Mouse (Mus musculus): ENCODE measurements around the gene Dusp14. TPM values are rescaled to one million over a fixed set of nuclear protein-coding genes. Genes with fewer than 3 reads are reported as not detected.

Gene Dusp14
- polyA plus RNA-seq, 1 experiment: 10.3 TPM

DNA sequence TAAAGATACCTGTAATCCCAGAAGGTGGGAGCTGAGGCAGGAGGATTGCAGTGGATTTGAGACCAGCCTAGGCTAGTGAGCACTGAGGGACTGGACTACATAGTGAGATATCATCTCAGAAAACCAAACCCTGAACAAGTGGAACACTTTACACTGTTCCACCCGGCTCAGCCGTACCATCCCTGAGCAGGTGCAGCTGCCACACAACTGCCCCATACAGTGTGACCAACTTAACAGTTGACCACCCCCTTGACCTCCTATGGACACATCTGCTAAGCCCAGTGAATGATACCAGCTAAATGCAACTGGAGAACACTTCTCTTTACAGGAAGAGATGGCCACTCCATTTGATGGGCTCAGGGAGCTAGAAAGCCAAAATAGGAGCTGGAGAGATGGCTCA, 11.6 kb downstream of the Dusp14 start:
- TF ChIP-seq CTCF (IDR thresholded peaks at IDR 0.05; ENCODE audit: extremely low read depth, insufficient read length, insufficient replicate concordance, low read depth, low read length) (no peak), POLR2A (IDR thresholded peaks at IDR 0.05; ENCODE audit: low read depth, low read length) (no peak)
- Histone ChIP-seq H3K4me3 (ENCODE audit: low read depth, low read length) (no peak overlapping the region), H3K4me1 (ENCODE audit: control insufficient read depth, insufficient read depth, insufficient read length, low read length) (no peaks in the 10 kb centered on the region; the same call in 1 of the 2 replicates), H3K36me3 (ENCODE audit: control insufficient read depth, insufficient read depth, low read length) (no peaks in the 10 kb centered on the region), H3K27me3 (ENCODE audit: control insufficient read depth, insufficient read depth, low read length) (no peaks in the 10 kb centered on the region), H3K27ac (ENCODE audit: insufficient read depth, low read depth, low read length) (no peak overlapping the region)
- WGBS: 79% methylated on average over 2 of the region's 2 CpGs

DNA sequence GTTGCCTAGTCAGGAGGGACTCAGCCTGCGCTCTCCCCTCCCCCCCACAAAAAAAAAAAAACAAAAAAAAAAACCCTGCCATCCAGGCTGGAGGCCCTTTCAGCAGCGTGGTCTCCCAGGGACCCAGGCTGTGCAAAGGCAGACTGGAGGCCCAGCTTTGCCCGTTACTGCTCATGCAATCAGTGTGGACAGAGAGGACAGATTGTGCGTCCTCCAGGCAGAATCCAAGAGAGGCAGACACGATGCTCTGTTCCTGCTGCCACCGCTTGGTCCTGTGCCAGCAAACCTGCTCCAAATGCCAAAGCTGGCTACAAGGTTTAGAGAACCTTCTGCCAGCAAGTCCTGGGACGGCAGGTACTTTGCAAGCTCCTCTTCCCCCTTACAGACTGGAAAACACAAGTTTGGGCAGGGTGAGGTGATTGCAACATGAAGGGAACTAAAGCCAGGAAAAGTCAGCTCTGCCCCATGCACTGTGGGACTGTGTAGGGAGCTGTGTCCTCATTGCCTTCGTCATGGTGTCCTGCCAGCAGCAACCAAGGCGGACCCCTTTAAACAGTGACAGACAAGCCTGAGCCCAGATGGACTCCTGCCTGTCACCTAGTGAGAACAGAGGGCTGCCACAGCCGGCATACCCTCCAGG, 15.4 kb downstream of the Dusp14 start:
- H3K36me3 ChIP-seq (ENCODE audit: control insufficient read depth, insufficient read depth, low read length): no peaks in the 10 kb centered on the region
- H3K4me3 ChIP-seq (ENCODE audit: low read depth, low read length): no peak overlapping the region
- H3K4me1 ChIP-seq (ENCODE audit: control insufficient read depth, insufficient read depth, insufficient read length, low read length): no peaks in the 10 kb centered on the region; the same call in 1 of the 2 replicates
- WGBS: 69% methylated on average over 10 of the region's 10 CpGs
- TF ChIP-seq CTCF (IDR thresholded peaks at IDR 0.05; ENCODE audit: extremely low read depth, insufficient read length, insufficient replicate concordance, low read depth, low read length) (no peak), POLR2A (IDR thresholded peaks at IDR 0.05; ENCODE audit: low read depth, low read length) (no peak)
- H3K27me3 ChIP-seq (ENCODE audit: control insufficient read depth, insufficient read depth, low read length): no peaks in the 10 kb centered on the region
- H3K27ac ChIP-seq (ENCODE audit: insufficient read depth, low read depth, low read length): no peak overlapping the region

DNA sequence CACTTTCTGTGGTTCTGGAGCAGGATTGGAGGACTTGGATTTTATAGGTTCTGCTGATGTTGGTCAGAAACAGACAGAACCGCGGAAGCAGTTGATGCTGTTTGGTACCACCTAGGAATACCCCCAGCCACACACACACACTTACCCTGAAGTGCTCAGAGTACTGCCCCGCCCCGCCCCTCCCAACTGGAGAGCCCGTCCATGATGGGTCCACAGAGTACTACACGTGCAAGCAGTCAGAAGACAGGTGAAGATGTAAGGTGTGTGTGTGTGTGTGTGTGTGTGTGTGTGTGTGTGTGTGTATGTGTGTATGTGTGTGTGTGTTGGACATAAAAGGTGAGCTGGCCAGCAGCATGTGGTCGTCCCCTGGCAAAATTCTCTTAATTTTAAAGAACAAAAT, 16.0 kb downstream of the Dusp14 start:
- Histone ChIP-seq H3K4me3 (ENCODE audit: low read depth, low read length) (no peak overlapping the region), H3K4me1 (ENCODE audit: control insufficient read depth, insufficient read depth, insufficient read length, low read length) (no peaks in the 10 kb centered on the region; the same call in 1 of the 2 replicates), H3K27ac (ENCODE audit: insufficient read depth, low read depth, low read length) (no peak overlapping the region), H3K36me3 (ENCODE audit: control insufficient read depth, insufficient read depth, low read length) (no peaks in the 10 kb centered on the region), H3K27me3 (ENCODE audit: control insufficient read depth, insufficient read depth, low read length) (no peaks in the 10 kb centered on the region)
- 73% methylated on average over 7 of the region's 7 CpGs for WGBS
- TF ChIP-seq POLR2A (IDR thresholded peaks at IDR 0.05; ENCODE audit: low read depth, low read length) (no peak), CTCF (IDR thresholded peaks at IDR 0.05; ENCODE audit: extremely low read depth, insufficient read length, insufficient replicate concordance, low read depth, low read length) (no peak)

DNA sequence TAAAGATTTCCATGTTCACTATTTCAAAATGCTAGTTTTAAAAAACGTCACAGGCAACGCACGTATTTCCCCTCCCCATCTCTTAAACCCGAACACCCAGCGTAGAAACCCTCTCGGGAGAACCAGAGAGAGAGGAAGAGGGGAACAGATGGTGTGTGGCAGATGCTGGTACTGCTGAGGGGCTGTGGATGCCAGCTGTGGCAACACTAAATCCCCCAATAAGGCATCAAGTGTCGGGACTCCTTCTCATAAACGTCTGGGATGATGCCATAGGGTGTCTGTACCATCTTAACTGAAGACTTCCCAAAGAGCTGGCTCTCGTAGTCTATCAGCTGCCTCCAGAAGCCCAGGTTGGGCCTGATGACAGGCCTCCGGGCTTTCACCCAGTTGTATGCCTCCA, 20.6 kb downstream of the Dusp14 start:
- Histone ChIP-seq H3K27ac (ENCODE audit: insufficient read depth, low read depth, low read length) (no peak overlapping the region), H3K36me3 (ENCODE audit: control insufficient read depth, insufficient read depth, low read length) (no peaks in the 10 kb centered on the region), H3K4me3 (ENCODE audit: low read depth, low read length) (no peak overlapping the region), H3K4me1 (ENCODE audit: control insufficient read depth, insufficient read depth, insufficient read length, low read length) (no peaks in the 10 kb centered on the region; the same call in 1 of the 2 replicates), H3K27me3 (ENCODE audit: control insufficient read depth, insufficient read depth, low read length) (no peaks in the 10 kb centered on the region)
- 83% methylated on average over 10 of the region's 10 CpGs for WGBS
- TF ChIP-seq POLR2A (IDR thresholded peaks at IDR 0.05; ENCODE audit: low read depth, low read length) (no peak), CTCF (IDR thresholded peaks at IDR 0.05; ENCODE audit: extremely low read depth, insufficient read length, insufficient replicate concordance, low read depth, low read length) (no peak)

DNA sequence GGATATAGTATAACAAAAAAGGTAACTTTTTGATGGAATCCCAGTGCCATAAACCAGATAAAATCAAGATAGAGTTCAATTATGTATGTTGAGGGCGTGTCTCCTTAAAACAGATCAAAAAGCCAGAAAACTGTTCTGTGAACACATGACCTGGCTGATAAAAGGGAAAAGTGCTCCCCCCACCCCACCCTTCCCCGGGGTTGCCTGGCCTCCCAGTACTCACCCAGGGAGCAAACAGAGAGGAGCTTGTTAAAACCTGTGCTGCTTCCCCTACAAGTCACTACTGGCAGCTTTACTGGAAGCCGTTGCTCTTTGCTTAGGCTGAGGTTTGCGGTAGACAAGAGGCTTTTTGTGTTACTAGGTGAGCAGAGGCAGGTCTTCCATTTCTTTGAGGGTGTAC, 21.8 kb downstream of the Dusp14 start:
- Histone ChIP-seq H3K4me1 (ENCODE audit: control insufficient read depth, insufficient read depth, insufficient read length, low read length) (no peaks in the 10 kb centered on the region; the same call in 1 of the 2 replicates), H3K36me3 (ENCODE audit: control insufficient read depth, insufficient read depth, low read length) (peaks cover 3% of the 10 kb centered on the region), H3K27ac (ENCODE audit: insufficient read depth, low read depth, low read length) (no peak overlapping the region), H3K27me3 (ENCODE audit: control insufficient read depth, insufficient read depth, low read length) (no peaks in the 10 kb centered on the region), H3K4me3 (ENCODE audit: low read depth, low read length) (no peak overlapping the region)
- WGBS: 25% methylated on average over 4 of the region's 4 CpGs
- TF ChIP-seq POLR2A (IDR thresholded peaks at IDR 0.05; ENCODE audit: low read depth, low read length) (no peak), CTCF (IDR thresholded peaks at IDR 0.05; ENCODE audit: extremely low read depth, insufficient read length, insufficient replicate concordance, low read depth, low read length) (no peak)

DNA sequence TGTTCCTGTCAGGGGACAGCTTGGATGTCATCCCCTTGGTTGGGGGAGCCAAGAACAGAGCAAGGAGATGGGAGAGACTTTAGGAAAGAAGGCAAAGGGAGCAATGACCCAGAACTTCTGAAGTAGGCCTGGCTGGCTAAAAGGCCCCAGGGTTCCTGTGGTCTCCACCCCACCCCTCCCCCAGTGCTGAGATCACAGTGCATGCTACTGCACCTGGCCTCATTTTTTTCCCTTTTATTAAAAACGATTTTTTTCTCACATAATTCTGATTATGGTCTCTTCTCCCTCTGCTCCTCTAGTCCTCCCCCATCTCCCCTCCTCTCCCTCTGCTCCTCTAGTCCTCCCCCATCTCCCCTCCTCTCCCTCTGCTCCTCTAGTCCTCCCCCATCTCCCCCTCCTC, 24.1 kb downstream of the Dusp14 start:
- TF ChIP-seq CTCF (IDR thresholded peaks at IDR 0.05; ENCODE audit: extremely low read depth, insufficient read length, insufficient replicate concordance, low read depth, low read length): no peak
- TF ChIP-seq POLR2A (IDR thresholded peaks at IDR 0.05; ENCODE audit: low read depth, low read length): no peak
- H3K27me3 ChIP-seq (ENCODE audit: control insufficient read depth, insufficient read depth, low read length): no peaks in the 10 kb centered on the region
- no peaks in the 10 kb centered on the region for H3K4me1 ChIP-seq (ENCODE audit: control insufficient read depth, insufficient read depth, insufficient read length, low read length)
- no peak overlapping the region for H3K4me3 ChIP-seq (ENCODE audit: low read depth, low read length)
- H3K36me3 ChIP-seq (ENCODE audit: control insufficient read depth, insufficient read depth, low read length): peaks cover 18% of the 10 kb centered on the region
- H3K27ac ChIP-seq (ENCODE audit: insufficient read depth, low read depth, low read length): no peak overlapping the region
- 15% methylated on average over 1 of the region's 1 CpGs for WGBS

DNA sequence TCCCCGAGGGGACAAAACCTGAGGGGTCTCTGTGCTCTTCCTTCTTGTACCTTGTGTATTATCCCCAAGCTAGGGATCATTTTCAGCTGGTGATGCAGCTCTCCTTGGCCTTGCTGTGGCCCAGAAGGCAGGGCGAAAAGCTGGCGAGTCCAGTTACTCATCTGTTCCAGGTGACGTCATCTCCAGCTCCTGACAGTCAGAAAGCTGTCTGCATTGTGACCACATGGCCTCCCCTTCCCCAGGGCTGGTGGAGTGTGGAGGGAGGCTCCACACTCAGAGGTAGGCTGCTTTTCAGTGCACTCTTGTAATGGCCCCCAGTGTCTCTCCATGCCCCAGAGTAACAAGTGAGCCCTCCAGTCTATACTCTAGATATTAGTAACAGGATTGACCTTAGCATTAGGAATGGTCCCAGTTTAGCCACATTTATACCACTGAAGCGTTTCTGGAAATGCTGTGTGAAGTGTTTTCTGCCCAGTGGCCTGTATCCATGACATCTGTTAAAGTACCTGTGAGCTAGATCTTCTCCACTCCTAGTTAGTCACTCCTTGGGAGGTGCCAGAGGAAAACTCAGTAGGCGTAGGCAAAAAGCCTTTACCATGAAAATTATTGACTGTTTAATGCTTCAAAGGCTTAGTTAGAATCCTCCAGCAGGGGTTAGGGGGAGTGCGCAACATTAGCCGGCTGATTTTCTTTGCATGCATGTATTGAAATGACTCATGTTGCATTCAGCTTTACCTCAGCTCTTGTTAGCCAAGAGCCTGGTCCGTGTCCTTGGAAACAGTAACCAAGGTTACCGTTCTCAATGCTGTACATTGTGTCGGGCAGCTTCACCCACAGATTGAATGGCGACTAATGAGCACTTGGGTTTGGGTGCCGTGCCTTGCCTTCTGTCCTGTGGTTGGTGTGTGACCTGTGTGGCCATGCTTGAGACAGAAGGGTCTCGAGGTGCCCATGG, 26.0 kb downstream of the Dusp14 start:
- no peaks in the 10 kb centered on the region for H3K4me1 ChIP-seq (ENCODE audit: control insufficient read depth, insufficient read depth, insufficient read length, low read length)
- H3K4me3 ChIP-seq (ENCODE audit: low read depth, low read length): no peak overlapping the region
- H3K27ac ChIP-seq (ENCODE audit: insufficient read depth, low read depth, low read length): no peak overlapping the region
- TF ChIP-seq POLR2A (IDR thresholded peaks at IDR 0.05; ENCODE audit: low read depth, low read length): no peak
- no peak for TF ChIP-seq CTCF (IDR thresholded peaks at IDR 0.05; ENCODE audit: extremely low read depth, insufficient read length, insufficient replicate concordance, low read depth, low read length)
- peaks cover 27% of the 10 kb centered on the region for H3K36me3 ChIP-seq (ENCODE audit: control insufficient read depth, insufficient read depth, low read length)
- no peaks in the 10 kb centered on the region for H3K27me3 ChIP-seq (ENCODE audit: control insufficient read depth, insufficient read depth, low read length)
- WGBS: 85% methylated on average over 14 of the region's 14 CpGs
